Mouse (Mus musculus) liver, embryonic 14.5 days (tissue): ENCODE data around the gene Clmn.

Experiments
- CTCF ChIP-seq: IDR thresholded peaks from 2 replicates; pipeline ENCODE4 v1.5.1; 2016; ENCODE audit warnings: antibody characterized with exemption, low read depth, control low read depth
- EP300 ChIP-seq: IDR thresholded peaks from 2 replicates; pipeline ENCODE4 v1.6.1; 2016; ENCODE audit warnings: antibody characterized with exemption, low read depth

GRCm38 (mm10) chr12:104912281-104912933, 47.5 kb upstream of the Clmn start:
- TF ChIP-seq CTCF (no peak), EP300 (no peak)
